16 mouse cellular contexts compared by ENCODE assay signal in the genomic region with DNA sequence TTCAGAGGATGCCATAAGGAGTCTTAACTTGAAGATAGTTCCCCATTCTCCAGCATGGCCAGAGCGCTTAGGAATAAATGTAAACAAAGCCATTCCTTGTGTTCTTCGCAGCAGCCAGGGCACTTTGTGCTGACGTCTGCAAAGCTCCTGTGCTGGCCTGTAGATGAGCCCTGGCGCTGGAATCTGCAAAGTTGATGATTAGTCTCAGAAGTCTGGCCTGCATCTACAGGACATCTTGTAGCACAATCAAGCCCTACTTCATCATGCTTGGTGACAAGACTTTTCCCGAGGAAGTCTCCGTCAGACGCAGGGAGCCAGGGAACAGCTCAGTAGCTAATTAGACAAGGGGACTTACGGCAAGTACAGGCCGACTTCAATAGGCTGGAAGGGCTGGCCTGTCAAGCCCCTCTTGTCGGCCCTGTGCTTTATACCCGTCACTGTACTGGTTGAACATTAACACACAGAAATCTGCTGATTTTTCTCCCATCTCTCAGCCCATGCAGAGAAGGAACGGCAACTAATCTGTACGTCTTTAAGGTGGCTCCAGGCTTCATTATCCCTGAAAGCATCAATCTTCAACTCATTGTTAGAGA.
DNase-seq lines count a peak whose midpoint lies in the region; ATAC-seq and TF ChIP-seq lines count a peak whose summit lies in the region.
"Had no signal": no experiment of that assay in that cellular context is flagged by ENCODE, and none has a peak within 500 bp of the region (broad histone marks: within the 10 kb centered on the region; RNA-seq: fewer than 3 reads in every experiment).

No protein-coding gene starts in this region.

- no peaks in the 10 kb centered on the region for H3K27me3 ChIP-seq in heart, embryonic 13.5 days (replicated peaks)
- no peaks in the 10 kb centered on the region for H3K27me3 ChIP-seq in kidney, adult 2 months (replicated peaks; ENCODE audit: control insufficient read depth, insufficient read depth, low read length)
- H3K27me3 ChIP-seq: liver, embryonic 13.5 days; stomach, embryonic 15.5 days had no signal

- no peaks in the 10 kb centered on the region for H3K9me3 ChIP-seq in heart, embryonic 13.5 days
- H3K9me3 ChIP-seq: liver, embryonic 13.5 days; stomach, embryonic 15.5 days had no signal

- no peak overlapping the region for H3K27ac ChIP-seq in heart, embryonic 13.5 days (replicated peaks)
- no peak overlapping the region for H3K27ac ChIP-seq in kidney, adult 2 months (ENCODE audit: insufficient read depth, low read depth, low read length)
- H3K27ac ChIP-seq: heart, adult 2 months; left cerebral cortex, adult 2 months; liver, embryonic 13.5 days; stomach, embryonic 15.5 days had no signal

- no peak for ATAC-seq in heart, embryonic 13.5 days (ENCODE audit: extremely low read depth, insufficient number of reproducible peaks, low FRiP score, low TSS enrichment)
- ATAC-seq: activated CD4-positive, CD25-positive, alpha-beta regulatory T cell, adult 4 months had no signal

- H3K36me3 ChIP-seq in heart, embryonic 13.5 days = no peaks in the 10 kb centered on the region
- no peaks in the 10 kb centered on the region for H3K36me3 ChIP-seq in kidney, adult 2 months (ENCODE audit: control insufficient read depth, insufficient read depth, low read length)
- H3K36me3 ChIP-seq: liver, embryonic 13.5 days; stomach, embryonic 15.5 days had no signal

- TF ChIP-seq CTCF in kidney, adult 2 months (conservative IDR thresholded peaks at IDR 0.05; ENCODE audit: insufficient read depth, insufficient read length, low read depth, low read length) = no peak

- peaks cover 6% of the 10 kb centered on the region; the same call in 1 of the 2 replicates for H3K4me1 ChIP-seq in heart, embryonic 13.5 days
- H3K4me1 ChIP-seq in kidney, adult 2 months (ENCODE audit: control insufficient read depth, insufficient read depth, low read length) = peaks cover 7% of the 10 kb centered on the region; the same call in 1 of the 2 replicates
- H3K4me1 ChIP-seq: liver, embryonic 13.5 days had no signal

- intact Hi-C loops in left cerebral cortex, postnatal 36 days (cut with DNase I) = no loop called here

- DNase-seq in heart, adult 11 months = no peak
- DNase-seq in lung, postnatal 4 days = peak; percentile 16 to 27
- no peak for DNase-seq in lung, adult 18-20 months
- DNase-seq in kidney, adult 2 months = peak; percentile 71
- DNase-seq in kidney, postnatal 4 days = peak; percentile 20 to 61
- no peak for DNase-seq in left cerebral cortex, postnatal 36 days (ENCODE audit: low spot score in 2 of 2)
- no peak for DNase-seq in spleen, adult 12 weeks (ENCODE audit: low spot score)
- DNase-seq: cerebellum, adult 18-20 months; heart, adult 2 months; liver, embryonic 13.5 days; right cerebral cortex, postnatal 4 days had no signal

- peak overlapping the region; percentile 19 for H3K4me2 ChIP-seq in heart, embryonic 13.5 days
- H3K4me2 ChIP-seq: liver, embryonic 13.5 days; stomach, embryonic 15.5 days had no signal

- no peak overlapping the region for H3K4me3 ChIP-seq in heart, embryonic 13.5 days
- H3K4me3 ChIP-seq in kidney, adult 2 months (ENCODE audit: insufficient read depth, low read depth, low read length) = 0 out of 2 replicates have a peak overlapping the region, but pooled peaks have one; percentile 4
- H3K4me3 ChIP-seq: heart, adult 2 months; left cerebral cortex, adult 2 months; liver, embryonic 13.5 days; myocyte; stomach, embryonic 15.5 days had no signal

- 0 out of 2 replicates have a peak overlapping the region, but pooled peaks have one; percentile 40 for H3K9ac ChIP-seq in heart, embryonic 13.5 days
- H3K9ac ChIP-seq: liver, embryonic 13.5 days; stomach, embryonic 15.5 days had no signal

- WGBS in heart, embryonic 13.5 days = 30% methylated on average over 13 of the region's 13 CpGs
- WGBS in kidney, adult 2 months = 24% methylated on average over 13 of the region's 13 CpGs

- TF ChIP-seq POLR2A in kidney, adult 2 months (IDR thresholded peaks at IDR 0.05; ENCODE audit: low read depth, low read length) = no peak

Comparison
In these comparisons a context has a peak if more than half of its experiments do, and no peak if none do; other contexts are left out.
1. DNase-seq: peak in lung, postnatal 4 days (2 of 2), kidney, adult 2 months (single experiment) and kidney, postnatal 4 days (2 of 2); none in heart, adult 11 months (single experiment), lung, adult 18-20 months (0 of 2), left cerebral cortex, postnatal 36 days (0 of 2) and spleen, adult 12 weeks (single experiment).